ENCODE assay signal across 8 mouse cellular contexts in the genomic region with DNA sequence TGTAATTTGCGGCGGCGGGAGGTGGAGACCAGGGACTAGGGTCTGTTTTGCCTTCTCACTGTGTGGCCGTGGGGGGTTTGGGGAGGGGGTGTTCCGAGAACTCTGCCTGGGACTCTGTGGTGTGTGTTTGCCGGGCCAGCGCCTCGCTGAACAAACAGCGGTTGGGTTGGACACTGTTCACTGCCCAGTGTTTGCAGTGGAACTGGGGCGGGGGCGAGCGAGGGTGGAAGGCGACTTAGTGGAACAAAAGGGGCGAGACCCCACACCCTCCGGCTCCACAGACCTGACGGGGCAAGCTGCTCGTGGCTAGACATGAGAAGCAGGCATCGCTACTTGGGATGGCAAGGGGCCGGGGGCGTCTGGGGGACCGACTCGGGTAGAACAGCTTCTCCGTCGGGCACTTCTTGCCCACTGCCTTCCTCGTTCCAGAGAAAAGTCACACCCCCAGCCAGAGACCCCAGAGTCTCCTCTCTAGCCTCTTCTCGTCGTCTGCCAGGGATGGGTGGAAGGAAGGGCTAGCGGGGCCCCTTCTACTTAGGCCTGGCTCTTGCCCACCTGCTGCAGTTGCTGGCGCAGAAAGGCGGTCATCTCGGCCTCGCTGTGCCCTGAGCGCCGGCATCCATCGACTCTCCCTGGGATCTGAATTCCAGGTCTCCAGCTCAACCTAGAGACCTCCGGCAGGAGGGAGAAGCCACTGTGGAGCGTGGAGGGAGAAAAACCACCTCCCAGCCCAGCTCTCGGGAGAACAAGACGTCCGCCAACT. TPM values are rescaled to one million over a fixed set of nuclear protein-coding genes. Genes with fewer than 3 reads are reported as not detected.
A peak's percentile ranks its signal among the peaks of the same experiment; 100 is the strongest.
DNase-seq lines count a peak whose midpoint lies in the region; ATAC-seq and TF ChIP-seq lines count a peak whose summit lies in the region.

No protein-coding gene starts in this region.

- peak overlapping the region; percentile 85 for H3K27ac ChIP-seq in heart, adult 2 months
- H3K27ac ChIP-seq in ES-Bruce4 (ENCODE audit: insufficient read depth, low read length): no peak overlapping the region
- H3K27ac ChIP-seq in forebrain, embryonic 15.5 days (replicated peaks): no peak overlapping the region
- H3K27ac ChIP-seq in liver, embryonic 15.5 days (replicated peaks): no peak overlapping the region

- ATAC-seq in forebrain, embryonic 15.5 days (replicated peaks): no peak; the same call in 1 of the 2 replicates
- ATAC-seq in liver, embryonic 15.5 days (ENCODE audit: insufficient read depth): no peak

- H3K4me3 ChIP-seq in heart, adult 2 months: peak overlapping the region; percentile 96
- H3K4me3 ChIP-seq in ES-Bruce4 (ENCODE audit: low read depth, low read length): peak overlapping the region; percentile 88
- peak overlapping the region; percentile 62 for H3K4me3 ChIP-seq in forebrain, embryonic 15.5 days
- peak overlapping the region; percentile 69 for H3K4me3 ChIP-seq in liver, embryonic 15.5 days (replicated peaks)

- TF ChIP-seq EP300 in heart, adult 2 months (IDR thresholded peaks at IDR 0.05; ENCODE audit: insufficient read depth, low read depth, low read length): no peak
- no peak for TF ChIP-seq EP300 in ES-Bruce4 (IDR thresholded peaks at IDR 0.05; ENCODE audit: insufficient read depth, low read depth, low read length)

- peaks cover 27% of the 10 kb centered on the region for H3K27me3 ChIP-seq in heart, adult 2 months (ENCODE audit: control insufficient read depth, insufficient read depth, low read length)
- peaks cover 35% of the 10 kb centered on the region for H3K27me3 ChIP-seq in ES-Bruce4 (ENCODE audit: control insufficient read depth, insufficient read depth, low read length, poor library complexity, severe bottlenecking)
- H3K27me3 ChIP-seq in forebrain, embryonic 15.5 days: peaks cover 69% of the 10 kb centered on the region
- peaks cover 77% of the 10 kb centered on the region for H3K27me3 ChIP-seq in liver, embryonic 15.5 days

- peak overlapping the region; percentile 90 for H3K4me2 ChIP-seq in forebrain, embryonic 15.5 days (replicated peaks)
- peak overlapping the region; percentile 96 for H3K4me2 ChIP-seq in liver, embryonic 15.5 days

- TF ChIP-seq POLR2A in heart, adult 2 months (IDR thresholded peaks at IDR 0.05; ENCODE audit: insufficient read depth, low read depth, low read length): no peak
- TF ChIP-seq POLR2A in ES-Bruce4 (IDR thresholded peaks at IDR 0.05; ENCODE audit: insufficient read depth, low read length): no peak

- TF ChIP-seq CTCF in heart, adult 2 months (IDR thresholded peaks at IDR 0.05): no peak
- TF ChIP-seq CTCF in ES-Bruce4 (IDR thresholded peaks at IDR 0.05; ENCODE audit: low read depth, low read length): no peak

- no peaks in the 10 kb centered on the region for H3K9me3 ChIP-seq in ES-Bruce4 (replicated peaks; ENCODE audit: control insufficient read depth, insufficient read depth, low read length, poor library complexity, severe bottlenecking)
- no peaks in the 10 kb centered on the region for H3K9me3 ChIP-seq in forebrain, embryonic 15.5 days
- H3K9me3 ChIP-seq in liver, embryonic 15.5 days (replicated peaks): no peaks in the 10 kb centered on the region

- WGBS in heart, adult 2 months: 1% methylated on average over 40 of the region's 40 CpGs
- WGBS in forebrain, embryonic 15.5 days: under 1% methylated on average over 40 of the region's 40 CpGs
- 2% methylated on average over 40 of the region's 40 CpGs for WGBS in liver, embryonic 15.5 days (ENCODE audit: insufficient replicate concordance)

- no peaks in the 10 kb centered on the region for H3K79me2 ChIP-seq in heart, adult 2 months (replicated peaks; ENCODE audit: control insufficient read depth, insufficient read depth, low read length)

- peak overlapping the region; percentile 53 for H3K9ac ChIP-seq in heart, adult 2 months (ENCODE audit: low read depth, low read length)
- peak overlapping the region; percentile 92 for H3K9ac ChIP-seq in ES-Bruce4 (ENCODE audit: low read depth, poor library complexity, severe bottlenecking)
- H3K9ac ChIP-seq in forebrain, embryonic 15.5 days (replicated peaks): no peak overlapping the region
- H3K9ac ChIP-seq in liver, embryonic 15.5 days: no peak overlapping the region

- H3K36me3 ChIP-seq in heart, adult 2 months (ENCODE audit: control insufficient read depth, insufficient read depth, low read length): no peaks in the 10 kb centered on the region
- H3K36me3 ChIP-seq in ES-Bruce4 (ENCODE audit: control insufficient read depth, insufficient read depth, low read length, poor library complexity, severe bottlenecking): no peaks in the 10 kb centered on the region
- H3K36me3 ChIP-seq in forebrain, embryonic 15.5 days: no peaks in the 10 kb centered on the region
- H3K36me3 ChIP-seq in liver, embryonic 15.5 days (replicated peaks): no peaks in the 10 kb centered on the region

- DNase-seq in heart, adult 2 months: peak in 1 of 2 experiments; percentile 17
- DNase-seq in heart, adult 18-20 months: no peak
- DNase-seq in testis, postnatal 10 days (ENCODE audit: low spot score): peak; percentile 52
- no peak for DNase-seq in spleen, postnatal 10 days (ENCODE audit: low spot score in 2 of 2)
- DNase-seq in urinary bladder, adult 18-20 months (ENCODE audit: low spot score in 2 of 2): no peak

- H3K4me1 ChIP-seq in heart, adult 2 months (ENCODE audit: control insufficient read depth, insufficient read depth, low read length): no peaks in the 10 kb centered on the region
- H3K4me1 ChIP-seq in ES-Bruce4 (ENCODE audit: control insufficient read depth, insufficient read depth, low read length): no peaks in the 10 kb centered on the region
- H3K4me1 ChIP-seq in forebrain, embryonic 15.5 days: peaks cover 54% of the 10 kb centered on the region
- H3K4me1 ChIP-seq in liver, embryonic 15.5 days (replicated peaks): peaks cover 53% of the 10 kb centered on the region

- intact Hi-C loops in heart, adult 2 months (cut with DNase I): loop anchor here (2.0 to 5.0 kb wide), 5 partner anchors 558 to 1044 kb away; partner anchors contain the start of genes Fto and Rpgrip1l

RNA-seq across cellular contexts. Expression of gene Irx5, which starts 0.6 kb away (rescaled TPM):
- total RNA-seq in heart, adult 2 months (2021): 10 to 100 TPM in 1 of 2 experiments, 1 to 10 TPM in 1; 6.2 to 11.5 TPM
- 3.7 and 5.7 TPM in 2 replicates for polyA plus RNA-seq in heart, adult 2 months (2012; rRNA removed)
- 1 to 10 TPM; 6.0 to 6.5 TPM for total RNA-seq in heart, adult 18-20 months (2021)
- 0.25 and 0.55 TPM in 2 replicates for polyA plus RNA-seq in ES-Bruce4 (2011; ENCODE audit: insufficient read depth, insufficient read length, low read depth, missing spikeins)
- polyA plus RNA-seq in forebrain, embryonic 15.5 days (2015; fragmentation: Nextera tagmentation; extraction: Ambion mirVana): 0.85 and 0.88 TPM in 2 replicates
- 0.09 TPM in 1 of 2 replicates, not detected in the other for polyA plus RNA-seq in liver, embryonic 15.5 days (2015; fragmentation: Nextera tagmentation; extraction: Ambion mirVana)

Comparison
In these comparisons a context has a peak if more than half of its experiments do, and no peak if none do; other contexts are left out.
1. H3K9ac ChIP-seq: peak in heart, adult 2 months (single experiment) and ES-Bruce4 (single experiment); none in forebrain, embryonic 15.5 days (single experiment) and liver, embryonic 15.5 days (single experiment).
2. Peak in every context shown above with its lines, with median percentiles within 50 percentile points of each other: H3K4me3 ChIP-seq.